Mouse (Mus musculus): ENCODE data around the gene Hnrnph1.

The Hnrnph1 gene

DNA sequence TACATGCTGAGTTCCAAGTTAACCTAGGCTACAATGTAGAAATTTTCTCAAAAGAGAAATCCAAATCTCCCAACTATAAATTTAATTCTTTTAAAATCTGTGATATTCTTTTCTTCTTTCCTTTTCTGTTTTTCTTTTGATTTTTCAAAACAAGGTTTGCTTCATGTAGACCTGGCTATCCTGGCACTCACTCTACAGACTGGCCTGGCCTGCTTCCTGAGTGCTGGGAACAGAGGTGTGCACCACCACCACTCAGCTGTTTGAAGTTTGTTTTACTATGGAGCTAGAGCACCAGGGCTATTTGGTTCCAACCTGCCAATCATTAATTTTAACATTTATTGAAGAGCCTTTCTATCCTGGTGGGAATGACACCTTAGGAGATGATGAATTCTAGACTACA is 3.7 kb upstream of the Hnrnph1 start:
- no peak for DNase-seq (ENCODE audit: low read depth, low spot score)

DNA sequence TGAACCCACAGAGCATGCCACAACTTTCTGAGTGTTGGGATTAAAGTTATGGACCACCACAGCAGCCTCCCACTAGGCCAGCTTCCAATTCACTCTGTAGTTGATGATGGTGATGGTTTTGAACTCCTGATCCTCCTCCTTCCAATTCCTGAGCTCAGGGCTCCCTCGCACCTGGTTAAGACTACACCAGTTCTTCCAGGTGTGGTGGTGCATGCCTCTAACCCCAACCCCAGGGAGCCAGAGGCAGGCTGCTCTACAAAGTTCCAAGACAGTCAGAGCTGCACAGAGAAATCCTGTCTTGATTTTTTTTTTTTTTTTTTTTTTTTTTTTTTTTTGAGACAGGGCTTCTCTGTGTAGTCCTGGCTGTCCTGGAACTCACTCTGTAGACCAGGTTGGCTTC is 3.2 kb upstream of the Hnrnph1 start:
- DNase-seq (ENCODE audit: low read depth, low spot score): no peak

- DNase-seq (ENCODE audit: low read depth, low spot score): peak; percentile 33
These were observed 2.3 kb upstream of the Hnrnph1 start for GRCm38 (mm10) chr11:50374286-50375015.

- no peak for DNase-seq (ENCODE audit: low read depth, low spot score)
These were observed 1.4 kb upstream of the Hnrnph1 start for GRCm38 (mm10) chr11:50375421-50375820.

DNA sequence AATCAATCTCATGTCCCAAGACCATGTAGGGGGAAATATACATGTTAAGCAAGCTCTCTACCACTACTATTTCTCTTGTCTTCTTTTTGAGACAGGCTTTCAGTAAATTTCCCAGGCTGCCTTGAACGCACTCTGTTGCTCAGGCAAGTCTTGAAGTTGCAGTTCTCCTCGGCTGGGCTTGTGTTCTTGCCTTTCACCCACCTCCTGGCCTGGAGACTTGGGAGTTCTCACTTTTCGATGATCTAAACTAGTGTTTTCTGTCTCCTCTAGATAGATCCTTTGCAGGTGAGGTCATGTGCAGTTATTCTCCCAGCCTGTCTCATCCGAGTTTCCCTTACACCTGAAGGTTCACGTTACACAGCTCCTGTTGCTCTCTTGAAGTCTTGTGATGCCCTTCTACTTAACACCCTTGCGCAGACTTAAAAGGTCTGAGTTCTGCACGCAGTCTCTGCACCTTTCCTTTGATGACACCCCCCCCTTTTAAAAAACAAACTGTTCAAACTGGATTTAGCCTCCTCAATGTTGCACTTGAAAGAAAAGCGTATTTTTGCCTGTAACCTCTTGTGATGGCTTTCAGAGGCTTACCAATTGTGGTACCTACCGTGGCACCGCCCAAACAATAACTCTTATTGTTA is 517 bp upstream of the Hnrnph1 start:
- no peak for DNase-seq (ENCODE audit: low read depth, low spot score)

DNA sequence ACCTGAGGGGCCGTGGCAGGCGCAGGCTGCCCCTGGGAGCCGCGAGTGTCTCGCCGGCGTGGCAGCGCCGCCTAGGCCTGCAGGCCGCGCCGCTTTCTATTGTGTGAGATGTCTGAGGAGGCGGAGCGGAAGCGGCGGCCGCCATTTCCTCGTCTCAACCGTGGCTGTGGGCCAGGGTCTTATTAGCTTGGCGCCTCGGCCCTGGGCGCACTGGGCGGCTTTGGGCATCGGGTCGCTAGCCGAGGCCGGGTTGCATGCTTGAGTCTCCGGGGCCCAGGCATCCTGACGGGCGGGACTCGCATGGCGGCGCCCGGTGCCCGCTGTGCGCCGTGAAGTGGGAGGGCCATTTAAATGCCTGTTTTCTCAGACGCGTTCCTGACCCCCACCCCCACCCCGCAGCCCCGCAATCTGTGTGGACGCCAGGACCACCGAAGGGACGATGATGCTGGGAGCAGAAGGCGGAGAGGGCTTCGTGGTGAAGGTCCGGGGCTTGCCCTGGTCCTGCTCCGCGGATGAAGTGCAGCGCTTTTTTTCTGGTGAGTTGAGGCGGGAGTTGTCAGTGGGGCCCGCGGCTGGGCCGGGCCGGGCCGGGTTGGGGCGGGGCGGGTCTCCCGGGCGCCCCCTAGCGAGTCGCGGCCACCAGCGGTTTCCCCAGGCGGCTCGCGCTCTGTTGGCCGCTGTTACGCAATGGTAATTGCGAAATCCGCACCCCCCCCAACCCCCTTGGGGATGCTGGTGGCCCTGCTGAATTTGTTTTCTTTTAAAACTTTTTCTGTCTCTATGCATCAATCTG is 1.3 kb downstream of the Hnrnph1 start:
- DNase-seq (ENCODE audit: low read depth, low spot score): peak; percentile 47

DNA sequence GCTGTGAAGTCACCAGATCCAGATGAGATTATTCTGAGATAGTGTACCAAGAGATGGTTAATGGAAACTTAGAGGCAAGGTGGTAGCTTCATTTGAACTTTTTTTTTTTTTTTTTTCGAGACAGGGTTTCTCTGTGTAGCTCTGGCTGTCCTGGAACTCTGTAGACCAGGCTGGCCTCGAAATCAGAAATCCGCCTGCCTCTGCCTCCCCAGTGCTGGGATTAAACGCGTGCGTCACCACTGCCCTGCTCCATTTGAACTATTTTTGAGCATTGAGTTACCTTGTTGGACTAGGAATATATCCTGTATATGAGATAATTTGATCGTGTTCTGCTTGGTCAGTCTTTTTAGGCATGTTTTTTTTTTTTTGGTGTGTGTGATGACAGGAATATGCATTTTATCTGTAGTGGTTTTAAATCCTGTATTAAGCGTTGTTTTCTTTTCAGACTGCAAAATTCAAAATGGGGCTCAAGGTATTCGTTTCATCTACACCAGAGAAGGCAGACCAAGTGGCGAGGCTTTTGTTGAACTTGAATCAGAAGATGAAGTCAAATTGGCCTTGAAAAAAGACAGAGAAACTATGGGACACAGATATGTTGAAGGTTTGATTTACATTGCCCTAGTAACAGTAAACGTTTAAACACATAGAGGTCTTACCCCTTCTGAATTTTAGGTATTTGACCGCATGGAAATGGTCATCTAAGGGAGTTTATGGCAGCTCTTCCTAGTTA is 2.4 kb downstream of the Hnrnph1 start:
- no peak for DNase-seq (ENCODE audit: low read depth, low spot score)

- DNase-seq (ENCODE audit: low read depth, low spot score): no peak
These were observed 4.5 kb downstream of the Hnrnph1 start for GRCm38 (mm10) chr11:50381311-50381710.

DNA sequence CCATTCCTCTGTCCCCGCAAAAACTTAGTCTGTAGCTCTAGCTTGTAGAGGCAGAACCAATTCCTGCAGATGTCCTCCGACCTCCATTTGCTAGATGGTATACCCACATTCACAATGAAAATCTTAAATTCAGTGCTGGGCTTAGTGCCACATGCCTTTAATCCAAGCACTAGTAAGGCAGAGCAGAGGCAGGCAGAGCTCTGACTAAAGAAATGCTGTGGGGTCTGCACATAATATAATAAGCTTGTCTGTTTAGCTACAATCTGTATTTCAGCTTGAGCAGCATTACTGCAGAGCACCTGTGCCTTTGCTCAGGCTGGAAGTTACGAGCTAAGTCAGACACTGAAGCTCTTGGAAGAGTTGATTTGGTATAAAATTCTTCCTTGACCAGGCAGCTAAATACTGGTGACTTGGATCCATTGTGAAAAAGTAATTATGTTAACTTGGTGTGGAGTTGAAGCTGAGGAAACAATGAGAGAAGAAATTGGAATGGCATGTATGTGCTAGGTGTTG is 10.4 kb downstream of the Hnrnph1 start:
- no peak for DNase-seq (ENCODE audit: low read depth, low spot score)

DNA sequence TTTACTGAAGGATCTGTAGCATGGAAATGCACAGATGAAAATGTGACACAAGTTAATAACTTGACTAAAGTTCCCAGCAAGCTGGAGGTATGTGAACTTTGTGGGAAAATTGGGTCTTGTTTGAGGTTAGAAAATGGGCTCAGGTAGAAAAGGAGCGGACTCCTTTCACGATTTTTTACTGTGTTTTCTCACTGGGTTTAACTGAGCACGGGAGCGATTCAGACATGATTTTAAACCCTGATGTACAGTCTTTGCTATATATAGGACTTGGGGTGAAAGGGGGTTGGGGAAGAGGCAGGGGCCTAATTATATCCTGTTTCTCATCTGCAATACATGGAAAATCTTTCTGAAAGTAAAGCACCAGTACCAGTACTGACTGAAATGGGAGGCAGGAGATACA is 10.9 kb downstream of the Hnrnph1 start:
- no peak for DNase-seq (ENCODE audit: low read depth, low spot score)

DNA sequence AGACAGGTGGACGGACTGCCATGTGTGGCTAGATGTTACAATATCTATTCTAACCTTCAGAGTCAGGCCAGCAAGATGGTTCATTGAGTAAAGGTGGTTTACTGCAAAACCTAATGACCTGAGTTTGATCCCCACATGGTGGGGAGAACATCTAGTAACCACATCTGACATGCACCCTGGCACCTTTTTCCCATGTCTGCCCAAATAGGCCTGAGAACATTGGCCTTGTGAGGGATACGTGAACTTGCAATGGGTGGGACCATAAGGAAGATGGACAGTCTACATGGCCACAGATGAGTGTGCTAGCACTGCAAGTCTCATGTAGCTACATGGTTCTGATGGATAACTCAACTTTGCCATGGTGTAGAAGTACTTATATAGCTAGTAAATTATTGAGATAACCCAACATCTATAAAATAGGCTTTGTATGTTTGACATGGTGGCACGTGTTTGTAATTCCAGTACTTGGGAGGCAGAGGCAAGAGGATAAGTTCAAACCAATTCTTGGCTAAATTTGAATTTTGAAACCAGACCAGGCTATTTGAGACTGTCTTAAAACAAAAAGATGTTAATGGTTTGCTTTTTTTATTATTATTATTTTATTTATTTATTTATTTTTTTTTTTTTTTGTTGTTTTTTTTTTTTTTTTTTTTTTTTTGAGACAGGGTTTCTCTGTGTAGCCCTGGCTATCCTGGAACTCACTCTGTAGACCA is 11.6 kb downstream of the Hnrnph1 start:
- DNase-seq (ENCODE audit: low read depth, low spot score): no peak

- no peak for DNase-seq (ENCODE audit: low read depth, low spot score)
These were observed 12.2 kb downstream of the Hnrnph1 start for GRCm38 (mm10) chr11:50389011-50389410.

DNA sequence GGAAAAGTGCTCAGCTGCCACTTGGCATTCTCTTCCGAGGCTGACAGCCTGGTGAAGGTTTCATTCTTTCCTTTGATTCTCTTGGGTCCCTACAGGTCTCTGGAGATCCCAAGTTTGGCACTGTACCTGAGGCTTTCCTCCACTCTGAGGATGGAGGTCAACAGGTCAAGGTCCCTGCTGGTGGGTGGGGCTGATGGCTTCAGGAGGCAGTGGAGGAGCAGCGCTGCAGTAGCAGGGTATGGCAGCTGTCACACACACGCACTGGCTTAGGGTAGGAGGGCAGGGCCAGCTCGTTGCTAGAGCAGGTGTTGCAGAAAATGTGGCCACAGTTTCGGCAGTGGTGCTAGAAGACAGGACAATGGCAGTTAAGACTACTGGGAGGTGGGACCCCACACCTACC is 12.8 kb downstream of the Hnrnph1 start:
- no peak for DNase-seq (ENCODE audit: low read depth, low spot score)

DNA sequence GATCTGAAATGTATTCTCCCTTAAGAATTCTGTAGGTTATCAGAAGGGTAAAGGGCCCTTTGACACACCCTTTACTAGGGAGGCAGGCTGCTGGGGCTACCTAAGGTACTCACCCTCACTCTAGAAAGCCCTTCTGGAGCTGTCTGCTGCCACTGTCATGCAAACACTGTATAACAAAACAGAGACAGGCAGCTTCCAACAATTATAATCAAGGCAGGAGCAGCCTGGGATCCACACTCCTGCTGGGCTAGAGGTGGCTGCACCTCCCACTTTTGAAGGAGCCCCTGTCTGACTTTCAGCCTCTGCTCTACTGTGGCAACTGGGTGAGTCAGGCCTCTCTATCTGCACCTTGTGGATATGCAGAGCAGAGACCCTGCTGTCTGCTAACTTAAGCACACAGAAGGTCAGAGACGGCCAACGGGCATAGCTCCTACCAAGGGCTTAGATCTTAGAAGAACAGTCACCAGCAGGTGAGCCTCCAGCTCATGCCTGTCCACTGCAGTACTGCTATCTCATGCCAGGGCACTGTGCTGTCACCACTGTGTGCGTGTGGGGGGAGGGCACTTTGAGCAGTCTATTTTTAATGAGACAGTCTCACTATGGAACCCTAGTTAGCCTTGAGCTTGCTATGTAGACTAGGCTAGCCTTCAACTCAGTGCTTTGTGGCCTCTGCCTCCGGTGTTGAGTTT is 14.6 kb downstream of the Hnrnph1 start:
- DNase-seq (ENCODE audit: low read depth, low spot score): no peak

GRCm38 (mm10) chr11:50393306-50393705 is 16.5 kb downstream of the Hnrnph1 start:
- DNase-seq (ENCODE audit: low read depth, low spot score): no peak

DNA sequence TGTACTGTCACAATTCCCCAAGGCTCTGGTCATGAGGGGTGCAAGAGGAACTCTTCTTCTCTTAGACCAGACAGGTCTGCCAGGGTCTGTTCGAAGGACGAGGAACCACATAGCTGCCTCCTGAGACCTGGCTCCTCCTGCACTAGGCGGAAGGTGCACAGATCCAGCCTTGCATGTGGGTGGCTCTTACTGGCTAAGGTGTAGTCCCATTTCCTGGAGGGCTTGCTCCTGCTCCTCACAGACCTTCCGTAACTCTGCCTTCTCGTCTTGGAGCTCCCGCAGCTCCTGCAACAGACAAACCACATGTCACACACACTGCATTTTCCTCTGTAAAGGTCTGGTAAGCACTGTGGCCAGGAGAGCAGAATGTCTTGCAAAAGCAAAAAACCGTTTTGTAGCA is 17.9 kb downstream of the Hnrnph1 start:
- DNase-seq (ENCODE audit: low read depth, low spot score): no peak

- DNase-seq (ENCODE audit: low read depth, low spot score): no peak
These were observed 20.0 kb downstream of the Hnrnph1 start for GRCm38 (mm10) chr11:50396766-50397307.

DNA sequence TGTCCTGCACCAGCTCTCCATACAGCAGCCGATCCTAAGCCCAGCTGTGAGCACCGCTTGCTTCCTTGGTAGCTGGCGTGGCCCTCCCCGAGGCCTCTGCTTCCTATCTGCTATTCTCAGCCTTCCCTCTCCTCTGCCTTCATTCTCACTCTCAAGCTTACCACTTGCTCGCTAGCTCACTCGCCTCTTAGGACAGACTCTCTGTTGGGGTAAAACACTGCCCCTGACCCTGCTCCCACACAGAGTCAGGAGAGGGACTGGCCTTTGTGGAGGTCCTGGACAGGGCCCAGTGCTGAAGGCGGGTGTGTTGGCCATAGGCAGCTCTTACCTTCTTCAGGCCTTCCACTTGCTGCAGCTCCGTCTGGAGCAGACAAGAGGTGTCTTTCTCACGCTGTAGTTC is 20.5 kb downstream of the Hnrnph1 start:
- no peak for DNase-seq (ENCODE audit: low read depth, low spot score)

- DNase-seq (ENCODE audit: low read depth, low spot score): no peak
These were observed 22.0 kb downstream of the Hnrnph1 start for GRCm38 (mm10) chr11:50398803-50399202.

GRCm38 (mm10) chr11:50402481-50402880 is 25.7 kb downstream of the Hnrnph1 start:
- no peak for DNase-seq (ENCODE audit: low read depth, low spot score)

Measured in retina, adult 2 months (tissue).